In the genomic region with DNA sequence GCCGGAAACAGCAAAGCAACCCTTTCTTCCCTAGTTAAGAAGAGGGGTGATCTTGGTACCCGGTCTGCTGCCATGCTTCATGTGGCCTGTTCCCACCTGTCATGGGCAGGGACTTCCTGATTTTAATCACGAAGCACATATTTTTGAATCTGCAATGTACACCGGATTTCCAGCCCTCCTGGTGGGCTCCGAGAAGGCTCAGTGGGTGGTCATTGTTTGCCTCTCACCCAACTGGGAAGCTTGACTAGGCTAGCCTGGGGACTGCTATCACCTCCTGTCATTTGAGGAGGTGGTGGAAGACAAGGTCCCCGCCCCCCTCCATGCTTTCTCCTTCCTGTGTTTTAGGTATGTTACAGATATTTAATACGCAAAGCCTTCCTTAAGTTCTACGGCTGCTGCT, we compare ENCODE assay signal across 14 mouse cellular contexts. TPM values are rescaled to one million over a fixed set of nuclear protein-coding genes. Genes with fewer than 3 reads are reported as not detected.
"Had no signal": no experiment of that assay in that cellular context is flagged by ENCODE, and none has a peak within 500 bp of the region (broad histone marks: within the 10 kb centered on the region; RNA-seq: fewer than 3 reads in every experiment).

No protein-coding gene starts in this region.

- H3K36me3 ChIP-seq: liver, embryonic 13.5 days; midbrain, embryonic 13.5 days; neural tube, embryonic 12.5 days had no signal

- H3K27ac ChIP-seq: layer of hippocampus, adult 2 months; liver, embryonic 13.5 days; midbrain, embryonic 13.5 days; neural tube, embryonic 12.5 days had no signal

- H3K4me3 ChIP-seq: layer of hippocampus, adult 2 months; liver, embryonic 13.5 days; midbrain, embryonic 13.5 days; neural tube, embryonic 12.5 days had no signal

- ATAC-seq: liver, postnatal 0 days; midbrain, embryonic 13.5 days had no signal

- H3K4me1 ChIP-seq: liver, embryonic 13.5 days had no signal

- H3K4me2 ChIP-seq: liver, embryonic 13.5 days; midbrain, embryonic 13.5 days; neural tube, embryonic 12.5 days had no signal

- H3K9ac ChIP-seq: liver, embryonic 13.5 days; liver, postnatal 0 days; midbrain, embryonic 13.5 days; neural tube, embryonic 12.5 days had no signal

- H3K9me3 ChIP-seq: liver, embryonic 13.5 days; midbrain, embryonic 13.5 days; neural tube, embryonic 12.5 days had no signal

- DNase-seq: kidney, postnatal 10 days; kidney, postnatal 4 days; liver; liver, embryonic 13.5 days; liver, postnatal 0 days; lung, postnatal 36 days; right cerebral cortex, postnatal 4 days; spleen, adult 18-20 months; thymus, adult 18-20 months; thymus, postnatal 14 days had no signal

RNA-seq across cellular contexts. Expression of gene Rbm20, which starts 5.3 kb away (rescaled TPM):
- total RNA-seq: neutrophil, adult 5-6 weeks had no signal
